Mouse (Mus musculus) heart, adult 18-20 months (tissue): ENCODE measurements around the gene Ociad1. TPM values are rescaled to one million over a fixed set of nuclear protein-coding genes. Genes with fewer than 3 reads are reported as not detected.

Experiments
- DNase-seq, 2 experiments: peaks; one replicate each; pipeline ENCODE4 v3.0.0; 2021 to 2022; ENCODE audit warnings: mixed read lengths in 1 of 2
- total RNA-seq, 2 experiments: library from RNA; stranded (reverse); gene quantifications; 2 replicates each; pipeline ENCODE4 v1.2.3; 2021

The Ociad1 gene
- total RNA-seq, 2 experiments from 2014 or later = 259 to 269 TPM

DNA sequence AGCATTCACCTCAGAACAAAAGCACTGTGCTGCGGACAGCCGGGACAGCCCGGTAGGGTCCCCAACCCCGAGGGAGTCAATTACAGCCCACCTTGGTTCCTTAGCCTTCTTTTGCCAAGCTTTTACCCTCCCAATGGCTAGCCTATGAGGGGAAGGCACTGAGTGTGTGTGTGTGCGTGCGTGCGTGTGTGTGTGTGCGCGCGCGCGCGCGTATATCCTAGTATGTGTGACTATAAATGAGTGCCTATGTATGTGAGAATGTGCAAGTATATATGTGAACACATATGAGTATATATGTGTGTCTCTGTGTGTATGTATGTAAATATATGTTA, 46.2 kb downstream of the Ociad1 start:
- no peak for DNase-seq

DNA sequence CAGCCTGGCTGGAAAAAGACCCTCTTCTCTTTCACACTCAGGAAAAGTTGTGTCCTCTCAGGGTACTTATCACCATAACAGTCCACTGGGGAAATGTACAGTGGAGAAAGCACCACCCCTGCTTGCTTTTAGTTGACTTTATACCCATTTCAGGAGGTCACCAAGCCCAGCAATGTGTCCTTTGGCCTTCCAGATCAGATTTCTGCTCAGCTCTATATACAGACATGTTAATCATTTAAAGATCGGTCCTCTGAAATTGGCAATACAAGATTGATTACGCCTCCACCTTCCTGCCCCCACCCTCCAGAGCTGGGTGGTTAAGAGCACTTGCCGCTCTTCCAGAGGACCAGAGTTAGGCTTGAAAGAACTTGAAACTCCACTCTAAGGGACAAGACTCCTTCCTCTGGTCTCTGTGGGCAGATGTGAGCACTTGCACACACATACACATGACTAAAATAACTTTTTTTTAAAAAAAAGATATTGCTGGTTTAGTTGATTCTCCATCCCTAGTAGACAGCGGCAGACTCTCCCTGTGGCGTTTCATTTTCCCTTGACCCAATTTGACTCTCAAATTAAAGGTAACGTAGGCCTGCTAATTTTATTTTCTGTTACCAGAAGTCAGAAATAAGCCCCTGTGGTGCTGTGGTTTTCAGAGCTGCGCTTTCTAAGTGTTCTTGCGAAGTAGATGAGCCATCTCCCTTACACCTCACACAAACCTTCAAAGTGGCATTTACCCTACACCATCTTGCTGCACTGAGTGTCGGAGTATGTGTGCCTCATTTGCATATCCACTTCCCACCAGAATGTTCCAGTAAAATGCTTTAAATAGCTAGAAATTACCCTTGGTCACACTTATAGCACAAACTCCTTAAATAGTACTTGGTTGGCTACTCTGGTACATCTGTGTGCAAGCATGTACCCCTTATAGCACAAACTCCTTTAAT, 47.5 kb downstream of the Ociad1 start:
- DNase-seq = no peak

- DNase-seq = no peak
These were observed 48.2 kb downstream of the Ociad1 start, which contains the start of gene Ociad2 for GRCm38 (mm10) chr5:73340723-73341235. Gene Ociad2 (minus strand): TSS chr5:73341028.

- no peak for DNase-seq
These were observed 50.2 kb downstream of the Ociad1 start for GRCm38 (mm10) chr5:73342701-73343355.

GRCm38 (mm10) chr5:73344310-73344709, 51.7 kb downstream of the Ociad1 start:
- peak; percentile 37 to 43 for DNase-seq

DNA sequence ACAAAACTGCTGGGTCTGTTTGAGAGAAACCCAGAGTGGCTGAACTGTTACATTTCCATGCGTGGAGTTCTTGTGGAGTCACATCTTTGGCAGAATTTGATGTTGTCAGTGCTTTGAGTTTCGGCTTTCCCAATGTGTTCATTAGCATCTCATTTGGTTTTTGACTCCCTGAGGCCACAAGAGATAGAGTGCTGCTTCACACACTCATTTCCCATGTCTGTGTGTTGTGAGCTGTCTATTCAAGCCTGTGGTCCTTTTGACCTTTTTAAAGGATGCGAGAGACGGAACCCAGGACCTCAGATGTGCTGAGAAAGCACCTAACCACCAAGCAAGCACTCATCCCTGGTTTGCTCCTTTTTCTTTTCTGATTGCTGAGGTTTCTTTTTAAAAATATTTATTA, 52.7 kb downstream of the Ociad1 start:
- no peak for DNase-seq

DNA sequence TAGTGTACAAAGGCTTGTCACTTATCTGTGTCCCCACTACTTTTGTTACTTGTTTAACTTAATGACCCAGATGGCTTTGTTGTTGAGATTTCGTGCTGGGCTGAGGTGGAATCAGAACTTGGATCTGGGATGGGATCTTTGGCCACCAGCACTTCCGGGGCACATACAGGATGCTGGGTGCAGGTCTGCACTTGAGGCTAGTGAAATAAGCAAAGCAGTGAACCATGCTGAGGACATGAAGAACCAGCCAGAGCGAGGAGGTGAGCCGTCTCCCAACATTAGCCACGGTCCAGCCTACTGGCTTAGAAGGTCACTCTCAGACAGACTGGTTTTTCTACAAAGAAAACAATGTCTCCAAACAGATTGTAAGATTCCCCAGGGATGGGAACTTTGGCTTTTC, 56.9 kb downstream of the Ociad1 start:
- no peak for DNase-seq

- no peak for DNase-seq
These were observed 59.2 kb downstream of the Ociad1 start for GRCm38 (mm10) chr5:73351796-73352195.

GRCm38 (mm10) chr5:73353519-73353918, 60.9 kb downstream of the Ociad1 start:
- DNase-seq = no peak

GRCm38 (mm10) chr5:73353978-73354377, 61.4 kb downstream of the Ociad1 start:
- no peak for DNase-seq

DNA sequence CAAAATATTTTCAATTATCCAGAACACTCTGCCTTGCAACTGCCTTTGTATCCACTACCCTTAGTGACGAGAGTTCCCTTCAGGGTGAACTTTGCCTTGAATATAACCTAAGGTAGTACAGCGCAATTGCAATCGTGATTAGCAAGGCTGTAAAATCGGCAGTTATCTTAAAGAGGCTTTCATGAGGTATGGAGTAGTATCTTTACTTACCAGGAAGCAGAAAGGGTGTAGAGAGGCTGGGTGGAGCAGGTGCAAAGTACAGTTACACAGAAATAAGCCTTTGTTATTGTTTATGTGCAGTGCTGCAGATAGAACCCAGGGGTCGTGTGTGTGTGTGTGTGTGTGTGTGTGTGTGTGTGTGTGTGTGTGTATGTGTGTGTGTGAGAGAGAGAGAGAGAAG, 62.8 kb downstream of the Ociad1 start:
- DNase-seq = no peak

DNA sequence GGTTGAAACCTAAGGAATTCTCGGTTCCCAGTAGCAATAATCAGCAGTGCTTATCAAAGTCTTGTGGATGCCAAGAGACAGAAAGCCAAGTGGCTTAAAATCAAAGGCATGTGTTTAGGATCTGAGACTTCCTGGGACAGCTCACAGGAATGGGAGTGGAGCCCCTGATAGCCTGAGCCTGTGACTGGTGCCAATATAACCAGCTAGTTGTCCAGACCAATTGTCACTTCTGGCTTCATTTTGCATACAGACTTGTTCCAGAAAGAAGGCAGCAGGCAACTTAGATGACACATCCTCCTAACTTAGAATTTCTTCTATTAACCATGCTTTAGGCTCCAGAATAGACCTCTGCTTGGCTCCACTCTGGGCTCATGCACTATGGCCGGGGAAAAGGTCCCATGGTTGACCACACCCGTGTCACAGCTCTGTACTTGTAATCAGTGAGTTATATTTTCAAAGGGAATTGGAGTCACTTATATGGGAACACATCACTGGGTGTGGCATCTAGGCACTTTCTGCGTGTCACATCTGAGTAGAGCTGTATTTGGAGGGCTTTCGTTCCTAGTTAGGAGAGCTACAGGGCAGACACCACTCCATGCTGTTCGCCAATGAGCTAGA, 66.7 kb downstream of the Ociad1 start:
- peak; percentile 23 to 62 for DNase-seq

DNA sequence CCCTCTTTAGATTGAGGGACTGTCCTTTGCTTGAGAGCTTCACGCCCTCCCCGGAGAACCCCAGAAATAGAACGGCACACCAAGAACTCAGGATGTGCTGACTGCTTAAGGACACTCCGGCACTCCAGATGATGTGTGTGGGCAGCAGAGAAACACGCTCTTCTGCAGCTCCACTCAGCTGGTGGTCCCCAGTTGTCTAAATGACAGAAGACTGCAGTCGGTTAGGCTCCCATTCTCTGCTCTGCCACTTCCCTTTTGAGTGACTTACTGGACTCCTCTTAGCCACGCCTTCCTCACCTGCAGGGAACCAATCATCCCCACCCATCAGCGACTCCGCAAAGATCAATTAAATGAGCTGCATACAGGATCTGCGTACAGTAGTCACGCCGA, 67.2 kb downstream of the Ociad1 start:
- peak in 1 of 2 experiments; percentile 22 for DNase-seq

GRCm38 (mm10) chr5:73360240-73360639, 67.7 kb downstream of the Ociad1 start:
- DNase-seq = no peak

DNA sequence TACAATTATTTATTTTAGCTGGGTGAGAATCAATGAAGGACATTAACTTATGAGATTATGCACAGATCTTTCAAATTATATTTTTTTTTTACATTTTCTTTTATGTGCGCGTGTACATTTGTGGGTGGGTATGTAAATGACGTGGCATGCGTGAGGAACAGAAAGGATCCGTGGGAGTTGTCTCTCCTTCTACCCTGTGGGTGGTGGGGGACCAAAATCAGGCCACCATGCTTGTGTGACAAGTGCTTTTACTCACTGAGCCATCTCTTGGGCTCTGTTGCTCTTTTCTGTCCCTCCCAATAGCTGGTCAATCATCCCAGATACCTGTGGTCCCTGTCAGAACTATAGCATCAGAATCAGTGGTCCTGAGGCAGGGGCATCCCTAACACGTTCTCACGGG, 69.8 kb downstream of the Ociad1 start:
- DNase-seq = no peak

DNA sequence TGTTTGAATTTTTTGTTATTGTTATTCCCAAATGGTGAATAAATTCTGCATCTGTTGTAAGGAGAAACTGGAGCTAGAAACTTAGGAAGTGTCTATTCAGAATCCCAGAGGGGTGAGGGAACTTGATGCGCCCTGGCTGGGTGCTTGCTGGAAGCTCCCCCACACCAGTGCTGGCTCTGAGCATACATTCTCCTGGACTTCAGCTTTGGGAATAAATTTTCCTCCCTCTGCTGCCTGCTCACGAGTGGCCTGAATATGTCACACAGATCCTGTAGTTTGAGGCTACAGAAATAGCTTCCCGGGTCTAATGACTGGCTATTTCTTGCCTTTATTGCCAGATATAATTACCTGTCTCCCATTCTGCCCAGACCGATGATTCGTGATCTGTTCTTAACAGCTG, 70.2 kb downstream of the Ociad1 start:
- no peak for DNase-seq

Other genes with a start within 250 kb of the Ociad1 start
- gene Fryl, start 36.2 kb upstream of the Ociad1 start, total RNA-seq = 10 to 100 TPM; 28.8 to 40.5 TPM
- gene Ociad2, start 48.2 kb downstream of the Ociad1 start, total RNA-seq = 10 to 100 TPM; 12.9 to 13.5 TPM
- gene Cwh43, start 113.3 kb downstream of the Ociad1 start, total RNA-seq = not detected
- 10 to 100 TPM; 16.3 to 18.8 TPM for gene Dcun1d4, start 188.2 kb downstream of the Ociad1 start, total RNA-seq